Mouse (Mus musculus) midbrain, embryonic 13.5 days (tissue): Measurements from ENCODE around the gene Wwc1. TPM values are rescaled to one million over a fixed set of nuclear protein-coding genes. Genes with fewer than 3 reads are reported as not detected.
A peak's percentile ranks its signal among the peaks of the same experiment; 100 is the strongest.
"Not testable (repeated sequence)": the region's sequence is repeated elsewhere in the genome, so short reads cannot be mapped to it uniquely, and the experiment has no call there.

ENCODE experiments used
- ATAC-seq: fragments of 200-750 bp; cut with Nextera tagmentation; 2 replicates; pipeline ENCODE4 v1.8.0; 2017; ENCODE audit warnings: mild to moderate bottlenecking, moderate TSS enrichment, moderate library complexity
- H3K27ac ChIP-seq: fragments of 300-500 bp; sonication (generic); 2 replicates; pipeline ENCODE4 v1.5.1; 2015; ENCODE audit warnings: inconsistent platforms, mild to moderate bottlenecking, moderate library complexity
- H3K27me3 ChIP-seq: fragments of 300-500 bp; sonication (generic); 2 replicates; pipeline ENCODE4 v1.6.1; 2015; ENCODE audit warnings: mild to moderate bottlenecking, inconsistent platforms
- H3K36me3 ChIP-seq: fragments of 300-500 bp; sonication (generic); 2 replicates; pipeline ENCODE4 v1.6.1; 2015; ENCODE audit warnings: mild to moderate bottlenecking, inconsistent platforms
- H3K4me1 ChIP-seq: fragments of 300-500 bp; sonication (generic); replicated peaks from 2 replicates; pipeline ENCODE4 v1.6.1; 2015; ENCODE audit warnings: inconsistent platforms
- H3K4me2 ChIP-seq: fragments of 300-500 bp; sonication (generic); replicated peaks from 2 replicates; pipeline ENCODE4 v1.6.1; 2015; ENCODE audit warnings: moderate library complexity, mild to moderate bottlenecking, inconsistent platforms
- H3K4me3 ChIP-seq: fragments of 300-500 bp; sonication (generic); replicated peaks from 2 replicates; pipeline ENCODE4 v1.5.1; 2015; ENCODE audit warnings: mild to moderate bottlenecking, inconsistent platforms
- H3K9ac ChIP-seq: fragments of 300-500 bp; sonication (generic); replicated peaks from 2 replicates; pipeline ENCODE4 v1.6.1; 2015; ENCODE audit warnings: mild to moderate bottlenecking, inconsistent platforms
- H3K9me3 ChIP-seq: fragments of 300-500 bp; sonication (generic); 2 replicates; pipeline ENCODE4 v1.6.1; 2016; ENCODE audit warnings: mild to moderate bottlenecking, inconsistent platforms
- WGBS: fragments of 180-500 bp; shearing (Covaris S2); methylation state at CpG from one replicate; pipeline ENCODE4 v1.1.7; 2015; 5-methylcytosine and 5-hydroxymethylcytosine counted together
- polyA plus RNA-seq: library from polyadenylated mRNA; unstranded; fragments of >200 nt; fragmentation: Nextera tagmentation; extraction: Ambion mirVana; gene quantifications from 2 replicates; pipeline ENCODE4 v1.2.1, GENCODE M21; 2015

The Wwc1 gene
- polyA plus RNA-seq, 1 experiment from 2014 or later: 7.0 TPM

DNA sequence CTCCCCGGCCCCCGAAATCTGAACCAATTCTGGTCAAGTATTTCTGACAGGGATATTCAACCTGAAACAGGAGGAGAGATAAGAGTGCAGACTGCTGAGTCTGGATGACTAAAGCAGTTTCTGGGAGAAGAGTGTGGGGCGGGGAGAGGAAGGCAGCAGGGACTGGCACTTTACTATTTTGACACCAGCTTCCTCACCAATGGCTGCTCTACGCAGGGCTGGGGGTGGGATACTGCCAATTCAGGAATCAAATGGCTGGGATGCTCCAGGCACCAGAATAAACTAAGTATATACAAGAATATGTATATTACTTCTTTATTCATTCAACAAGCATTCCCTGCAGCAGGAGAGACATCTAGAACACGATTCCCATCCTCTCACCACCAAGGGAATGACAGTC lies 116.7 kb downstream of the Wwc1 start:
- Histone ChIP-seq H3K9ac (no peak overlapping the region), H3K4me1 (peaks cover 39% of the 10 kb centered on the region), H3K27me3 (no peaks in the 10 kb centered on the region), H3K4me3 (no peak overlapping the region), H3K36me3 (peaks cover 18% of the 10 kb centered on the region), H3K4me2 (no peak overlapping the region), H3K9me3 (no peaks in the 10 kb centered on the region), H3K27ac (peak overlapping the region; percentile 95)
- 85% methylated on average over 5 of the region's 5 CpGs for WGBS
- ATAC-seq: no peak

DNA sequence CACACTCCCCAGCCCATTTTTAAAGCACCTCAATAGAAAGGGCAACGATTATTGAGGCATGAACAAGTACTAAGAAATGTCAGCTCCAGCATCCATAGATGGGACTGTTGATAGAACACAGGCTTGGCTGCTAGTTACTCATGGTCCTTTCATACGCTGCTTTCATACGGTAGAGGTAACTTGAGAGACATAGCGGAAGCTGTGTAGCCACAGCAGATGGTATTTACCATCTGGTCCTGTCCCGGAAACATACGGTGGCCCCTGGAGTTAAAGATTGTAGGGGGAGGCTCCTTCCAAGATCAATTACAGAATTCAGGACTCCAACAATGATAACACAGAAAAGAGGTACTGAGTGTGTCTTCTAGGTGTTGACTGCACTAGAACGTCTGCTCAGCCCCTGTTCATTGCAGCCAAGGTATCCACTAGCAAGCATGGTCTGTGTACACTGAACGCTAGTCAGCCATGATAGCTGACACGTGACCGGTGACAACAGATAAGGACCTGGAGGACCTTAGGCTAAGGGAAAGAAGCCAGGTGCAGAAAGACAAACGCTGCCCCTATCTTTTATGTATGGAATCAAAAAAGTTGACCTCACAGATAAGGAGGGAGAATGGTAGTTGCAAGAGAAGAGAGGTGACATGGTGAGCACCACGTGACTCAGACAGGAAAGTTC lies 122.8 kb downstream of the Wwc1 start:
- H3K9ac ChIP-seq: no peak overlapping the region
- H3K9me3 ChIP-seq: no peaks in the 10 kb centered on the region
- ATAC-seq: no peak
- H3K4me1 ChIP-seq: peaks cover 37% of the 10 kb centered on the region
- no peaks in the 10 kb centered on the region for H3K27me3 ChIP-seq
- H3K27ac ChIP-seq: peak overlapping the region; percentile 90
- peaks cover 20% of the 10 kb centered on the region for H3K36me3 ChIP-seq
- H3K4me3 ChIP-seq: no peak overlapping the region
- WGBS: 64% methylated on average over 12 of the region's 12 CpGs
- H3K4me2 ChIP-seq: no peak overlapping the region

DNA sequence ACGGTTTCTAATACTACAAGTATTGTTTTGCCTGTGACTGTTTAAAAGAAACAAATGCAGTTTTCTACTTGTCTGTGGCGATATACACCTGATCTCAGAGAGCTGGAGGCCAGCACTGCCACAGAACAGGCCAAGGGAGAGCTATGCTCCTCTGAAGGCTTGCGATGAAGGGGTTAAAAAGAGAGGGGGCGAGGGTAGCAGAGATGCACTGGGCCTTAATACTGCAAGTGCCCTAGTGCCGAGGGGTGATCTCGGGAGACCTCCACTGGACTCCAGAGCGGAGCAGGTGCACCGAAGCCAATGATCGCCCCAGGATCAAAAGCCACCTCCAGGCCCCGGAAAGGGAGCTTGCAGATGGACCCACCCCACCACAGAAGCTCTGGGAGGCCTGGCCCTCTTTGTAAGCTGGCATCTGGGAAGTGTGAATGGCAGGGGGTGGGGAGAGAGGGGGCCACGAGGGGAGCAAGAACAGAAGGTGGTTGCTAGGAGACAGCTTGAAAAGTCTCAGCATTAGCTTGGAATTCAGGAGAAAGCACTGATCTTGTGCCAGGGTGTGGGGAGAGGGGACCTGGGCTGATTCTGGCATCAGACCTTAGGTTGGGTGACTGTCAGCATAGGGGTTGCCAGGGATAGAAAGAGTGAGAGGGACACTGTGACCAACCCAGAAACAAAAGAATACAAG lies 123.8 kb downstream of the Wwc1 start:
- Histone ChIP-seq H3K36me3 (peaks cover 26% of the 10 kb centered on the region), H3K4me2 (peak overlapping the region; percentile 30; the same call in 1 of the 2 replicates), H3K27me3 (no peaks in the 10 kb centered on the region), H3K9me3 (no peaks in the 10 kb centered on the region), H3K27ac (peak overlapping the region; percentile 90), H3K4me3 (no peak overlapping the region), H3K4me1 (peaks cover 37% of the 10 kb centered on the region), H3K9ac (peak overlapping the region; percentile 28; the same call in 1 of the 2 replicates)
- WGBS: 8% methylated on average over 11 of the region's 11 CpGs
- peak; percentile 94 for ATAC-seq

DNA sequence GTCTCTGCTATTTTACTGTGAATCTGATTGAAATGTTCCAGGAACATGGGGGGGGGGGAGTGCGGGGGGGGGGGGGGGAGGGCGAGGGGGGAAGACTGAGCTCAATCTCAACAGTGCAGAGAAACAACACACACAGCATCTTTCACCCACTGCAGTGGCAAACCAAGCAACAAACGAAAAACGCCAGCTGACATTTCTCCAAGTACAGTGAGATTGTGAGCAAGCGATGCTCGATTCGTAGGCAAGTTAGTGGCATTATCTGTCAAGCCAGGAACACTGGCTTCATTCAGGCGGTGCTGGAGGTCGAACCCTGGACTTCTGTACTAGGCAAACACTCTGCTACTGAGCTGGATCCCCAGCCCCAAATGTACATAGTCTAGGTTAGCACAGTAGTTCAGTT lies 124.8 kb downstream of the Wwc1 start:
- Histone ChIP-seq H3K9ac (no peak overlapping the region), H3K27me3 (no peaks in the 10 kb centered on the region), H3K36me3 (peaks cover 34% of the 10 kb centered on the region), H3K9me3 (no peaks in the 10 kb centered on the region), H3K4me3 (no peak overlapping the region), H3K27ac (peak overlapping the region; percentile 90), H3K4me1 (peaks cover 37% of the 10 kb centered on the region), H3K4me2 (no peak overlapping the region)
- 60% methylated on average over 7 of the region's 9 CpGs for WGBS
- no peak for ATAC-seq

DNA sequence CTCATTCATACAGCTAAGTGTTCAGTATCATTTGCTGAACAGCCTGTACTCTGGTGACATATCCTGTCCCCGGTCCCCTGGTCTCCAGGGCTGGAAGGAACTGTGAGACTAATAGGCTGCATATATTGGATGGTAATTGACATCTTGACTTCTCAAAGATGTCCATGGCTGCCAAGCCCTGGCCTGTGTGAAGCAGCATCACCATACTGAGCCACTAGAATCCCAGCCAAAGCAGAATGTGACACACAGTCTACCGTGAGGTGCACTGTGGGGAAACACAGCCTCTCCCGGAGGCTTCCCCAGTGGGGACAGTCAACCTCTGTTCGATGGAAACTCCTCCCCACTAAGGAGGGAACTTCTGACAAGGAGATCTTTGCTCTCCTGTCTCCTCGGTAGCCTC lies 125.4 kb downstream of the Wwc1 start:
- no peaks in the 10 kb centered on the region for H3K27me3 ChIP-seq
- ATAC-seq: no peak
- no peak overlapping the region for H3K4me3 ChIP-seq
- H3K36me3 ChIP-seq: peaks cover 40% of the 10 kb centered on the region
- peak overlapping the region; percentile 46 for H3K27ac ChIP-seq
- no peak overlapping the region for H3K4me2 ChIP-seq
- H3K9ac ChIP-seq: no peak overlapping the region
- peaks cover 35% of the 10 kb centered on the region for H3K4me1 ChIP-seq
- 73% methylated on average over 5 of the region's 5 CpGs for WGBS
- no peaks in the 10 kb centered on the region for H3K9me3 ChIP-seq

DNA sequence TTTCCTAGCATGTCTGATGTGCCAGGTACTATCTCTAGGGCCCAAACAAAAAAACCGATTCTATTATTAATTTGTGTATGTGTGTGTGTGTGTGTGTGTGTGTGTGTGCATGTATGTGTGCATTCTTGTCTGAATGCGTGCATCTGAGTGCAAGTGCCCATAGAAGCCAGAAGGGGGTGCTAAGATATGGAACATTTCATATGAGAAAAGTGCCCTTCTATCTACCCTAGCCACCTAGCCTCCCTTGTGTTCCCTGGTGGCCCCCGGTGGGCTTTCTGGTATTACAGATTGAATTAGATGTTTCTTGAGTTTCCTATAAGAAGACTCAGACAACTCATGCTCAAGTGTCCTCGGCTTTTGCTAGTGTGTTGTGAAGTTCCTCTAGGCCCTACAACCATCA lies 126.7 kb downstream of the Wwc1 start:
- H3K4me3 ChIP-seq: no peak overlapping the region
- peaks cover 34% of the 10 kb centered on the region for H3K4me1 ChIP-seq
- 93% methylated on average over 4 of the region's 4 CpGs for WGBS
- H3K9ac ChIP-seq: no peak overlapping the region
- peaks cover 41% of the 10 kb centered on the region for H3K36me3 ChIP-seq
- no peaks in the 10 kb centered on the region for H3K9me3 ChIP-seq
- H3K4me2 ChIP-seq: no peak overlapping the region
- H3K27ac ChIP-seq: no peak overlapping the region
- no peaks in the 10 kb centered on the region for H3K27me3 ChIP-seq
- no peak for ATAC-seq

DNA sequence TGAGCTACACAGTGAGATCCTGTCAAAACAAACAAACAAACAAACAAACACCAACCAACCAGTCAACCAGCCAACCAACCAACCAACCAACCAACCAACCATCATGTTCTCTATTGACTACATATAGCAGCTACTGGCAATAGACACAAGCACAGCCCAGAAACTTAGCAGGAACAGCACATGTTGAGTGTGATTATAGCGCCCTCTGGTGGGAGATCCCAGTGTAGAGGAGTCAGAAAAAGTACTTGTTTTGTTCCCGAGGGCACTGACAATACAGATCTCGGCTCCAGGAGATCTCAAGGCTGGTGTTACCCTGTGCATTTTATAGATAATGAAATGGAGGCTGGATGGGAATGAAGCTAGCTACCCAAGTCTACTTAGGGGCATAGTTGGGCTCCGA lies 127.6 kb downstream of the Wwc1 start:
- no peak for ATAC-seq
- Histone ChIP-seq H3K36me3 (peaks cover 40% of the 10 kb centered on the region), H3K27me3 (no peaks in the 10 kb centered on the region), H3K9me3 (no peaks in the 10 kb centered on the region), H3K27ac (no peak overlapping the region), H3K4me1 (peaks cover 33% of the 10 kb centered on the region), H3K9ac (no peak overlapping the region), H3K4me3 (no peak overlapping the region), H3K4me2 (no peak overlapping the region)
- 50% methylated on average over 4 of the region's 4 CpGs for WGBS

DNA sequence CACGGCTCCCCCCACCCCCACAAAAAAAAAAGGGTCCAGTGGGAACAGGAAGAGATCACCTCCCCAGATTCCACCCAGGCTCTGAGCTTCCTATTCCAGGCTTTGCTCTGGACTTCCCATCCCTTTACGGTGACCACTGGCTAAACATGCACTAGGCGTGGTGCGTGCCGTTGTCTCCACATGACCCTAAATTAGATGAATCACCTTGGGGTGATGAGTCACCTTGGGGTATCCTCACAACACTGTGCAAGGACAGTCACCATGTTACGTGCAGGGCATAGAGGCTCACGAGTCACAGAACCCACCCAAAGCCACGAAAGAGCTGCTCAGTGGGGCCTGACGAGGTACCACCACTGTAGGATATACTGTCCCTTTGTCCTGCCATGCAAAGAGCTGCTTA lies 136.0 kb downstream of the Wwc1 start:
- H3K36me3 ChIP-seq: peaks cover 38% of the 10 kb centered on the region
- no peaks in the 10 kb centered on the region for H3K4me1 ChIP-seq
- H3K4me3 ChIP-seq: no peak overlapping the region
- no peak overlapping the region for H3K9ac ChIP-seq
- no peak overlapping the region for H3K4me2 ChIP-seq
- H3K9me3 ChIP-seq: no peaks in the 10 kb centered on the region
- ATAC-seq: no peak
- WGBS: 92% methylated on average over 9 of the region's 9 CpGs
- H3K27ac ChIP-seq: 0 out of 2 replicates have a peak overlapping the region, but pooled peaks have one; percentile 19
- H3K27me3 ChIP-seq: no peaks in the 10 kb centered on the region

DNA sequence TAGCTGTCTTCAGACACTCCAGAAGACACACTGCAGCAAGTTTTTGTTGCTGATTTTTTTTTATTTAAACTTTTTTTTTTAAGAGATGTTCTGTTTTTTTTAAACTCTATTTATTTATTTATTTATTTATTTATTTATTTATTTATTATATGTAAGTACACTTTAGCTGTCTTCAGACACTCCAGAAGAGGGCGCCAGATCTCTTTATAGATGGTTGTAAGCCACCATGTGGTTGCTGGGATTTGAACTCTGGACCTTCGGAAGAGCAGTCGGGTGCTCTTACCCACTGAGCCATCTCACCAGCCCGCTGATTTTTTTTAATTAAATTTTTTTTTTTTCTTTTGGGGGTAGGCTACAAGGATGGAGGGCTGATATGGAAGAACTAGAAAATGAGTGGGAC lies 137.8 kb downstream of the Wwc1 start:
- ATAC-seq, H3K9me3 ChIP-seq, H3K4me1 ChIP-seq, H3K9ac ChIP-seq, H3K27ac ChIP-seq, H3K4me3 ChIP-seq, H3K4me2 ChIP-seq, H3K27me3 ChIP-seq: not testable (repeated sequence)
- 80% methylated on average over 4 of the region's 4 CpGs for WGBS
- H3K36me3 ChIP-seq: peaks cover 34% of the 10 kb centered on the region

DNA sequence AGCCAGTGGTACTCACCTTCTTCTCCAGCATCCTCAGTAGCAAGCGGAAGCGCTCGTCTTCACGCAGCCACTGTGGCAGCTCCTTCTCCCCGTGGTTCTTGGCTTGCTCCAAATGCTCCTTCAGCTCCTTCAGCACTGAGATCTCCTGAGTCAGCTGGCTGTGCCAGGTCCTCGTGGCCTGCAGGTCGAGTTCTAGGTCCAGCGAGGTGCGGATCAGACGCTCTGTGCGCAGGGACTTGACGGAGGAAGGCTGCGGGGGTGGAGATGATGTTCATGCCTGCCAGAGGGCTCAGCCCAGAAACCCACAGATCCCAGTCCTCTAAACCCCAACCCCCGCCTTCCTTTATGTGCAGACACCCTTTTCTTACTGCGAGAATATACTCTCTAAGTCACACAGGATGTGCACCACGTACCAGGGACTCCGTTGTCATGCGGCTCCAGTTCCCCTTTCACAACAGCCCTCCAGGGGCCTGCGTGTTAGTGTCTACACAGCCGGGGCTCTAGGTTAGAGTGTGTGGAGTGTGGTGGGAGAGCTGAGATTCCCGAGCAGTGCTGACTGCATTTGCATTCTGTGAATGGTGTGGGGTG lies 138.5 kb downstream of the Wwc1 start:
- H3K27me3 ChIP-seq: no peaks in the 10 kb centered on the region
- no peaks in the 10 kb centered on the region for H3K9me3 ChIP-seq
- WGBS: 81% methylated on average over 21 of the region's 21 CpGs
- H3K36me3 ChIP-seq: peaks cover 34% of the 10 kb centered on the region
- H3K4me3 ChIP-seq: no peak overlapping the region
- peaks cover 7% of the 10 kb centered on the region; the same call in 1 of the 2 replicates for H3K4me1 ChIP-seq
- H3K9ac ChIP-seq: 0 out of 2 replicates have a peak overlapping the region, but pooled peaks have one; percentile 10
- H3K27ac ChIP-seq: no peak overlapping the region
- ATAC-seq: no peak
- no peak overlapping the region for H3K4me2 ChIP-seq

DNA sequence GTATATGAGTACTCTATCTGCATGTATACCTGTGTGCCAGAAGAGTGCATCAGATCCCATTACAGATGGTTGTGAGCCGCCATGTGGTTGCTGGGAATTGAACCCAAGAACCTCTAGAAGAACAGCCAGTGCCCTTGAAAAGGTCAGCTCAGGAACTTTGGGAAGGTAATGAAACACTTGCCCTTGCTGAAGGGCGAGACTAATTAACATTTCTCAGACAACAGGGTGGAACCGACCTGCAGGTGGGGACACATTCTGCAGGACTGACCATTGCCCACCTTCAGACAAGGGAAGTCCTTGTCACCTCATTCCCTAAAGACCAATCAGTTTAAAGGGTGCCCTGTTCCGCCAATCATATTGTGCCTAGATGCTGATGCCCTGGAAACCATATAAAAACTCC lies 139.5 kb downstream of the Wwc1 start:
- H3K4me3 ChIP-seq, ATAC-seq: not testable (repeated sequence)
- WGBS: 98% methylated on average over 4 of the region's 4 CpGs

DNA sequence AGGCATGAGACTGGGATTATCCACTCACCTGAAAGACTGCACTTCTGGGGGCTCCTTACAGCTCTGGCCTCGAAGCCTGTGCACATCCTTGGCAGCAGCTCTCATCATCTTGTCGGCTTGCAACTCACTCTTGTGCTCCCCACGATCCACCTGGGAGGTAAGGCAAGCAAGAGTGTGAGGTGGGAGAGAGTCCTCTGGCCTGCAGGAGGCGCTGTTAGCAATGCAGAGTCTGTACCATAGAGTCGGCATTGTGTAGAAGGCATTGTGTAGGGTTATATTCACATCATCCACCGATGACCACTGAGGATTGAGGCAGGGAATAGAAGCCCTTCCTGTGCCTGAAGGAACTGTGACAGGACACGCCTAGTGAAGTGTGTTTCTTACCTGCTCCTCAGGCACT lies 140.0 kb downstream of the Wwc1 start:
- Histone ChIP-seq H3K27ac (peak overlapping the region; percentile 44; the same call in 1 of the 2 replicates), H3K27me3 (no peaks in the 10 kb centered on the region), H3K4me3 (no peak overlapping the region), H3K9ac (no peak overlapping the region), H3K9me3 (no peaks in the 10 kb centered on the region), H3K4me1 (peaks cover 7% of the 10 kb centered on the region; the same call in 1 of the 2 replicates), H3K4me2 (no peak overlapping the region), H3K36me3 (peaks cover 34% of the 10 kb centered on the region)
- WGBS: 85% methylated on average over 7 of the region's 7 CpGs
- ATAC-seq: no peak

More for the DNA sequence above, 139.5 kb downstream of the Wwc1 start:
- not testable (repeated sequence) for H3K9ac ChIP-seq, H3K4me2 ChIP-seq, H3K9me3 ChIP-seq, H3K27ac ChIP-seq, H3K27me3 ChIP-seq, H3K4me1 ChIP-seq
- H3K36me3 ChIP-seq: peaks cover 34% of the 10 kb centered on the region
